ENCODE assay signal across 16 mouse cellular contexts in the genomic region with DNA sequence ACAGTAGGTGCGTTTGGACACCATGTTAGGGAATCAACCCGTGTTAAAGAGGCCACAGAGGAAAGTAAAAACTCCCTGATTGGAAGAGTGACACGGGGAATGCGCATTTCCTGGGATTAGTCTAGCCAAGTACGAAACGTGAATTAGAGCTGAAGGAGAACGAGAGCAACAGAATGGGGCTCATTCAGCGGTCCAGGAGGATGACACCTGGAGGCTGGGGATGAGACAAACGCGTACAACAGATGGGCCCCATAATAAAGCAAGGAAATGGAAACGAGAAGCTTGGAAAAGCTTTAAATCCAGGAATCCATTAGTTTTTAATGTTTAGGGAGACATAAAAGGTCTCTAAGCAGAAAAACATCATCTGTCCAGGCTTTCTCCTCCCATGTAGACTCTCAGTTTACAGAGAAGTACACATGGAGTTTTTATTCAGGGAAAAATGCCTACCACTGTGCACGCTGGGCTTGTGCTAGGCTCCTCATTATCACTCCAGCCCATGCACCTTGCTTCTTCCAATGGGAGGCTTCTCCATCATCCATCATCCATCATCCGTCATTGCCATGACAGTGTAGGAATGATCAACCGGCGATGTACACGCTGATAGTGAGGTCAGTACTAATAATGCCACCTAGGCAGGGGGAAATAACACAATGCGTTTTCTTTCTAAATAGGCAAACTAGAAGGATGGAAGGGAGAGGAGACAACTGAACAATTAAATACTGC.
DNase-seq lines count a peak whose midpoint lies in the region; ATAC-seq lines count a peak whose summit lies in the region.
"Had no signal": no experiment of that assay in that cellular context is flagged by ENCODE, and none has a peak within 500 bp of the region (broad histone marks: within the 10 kb centered on the region; RNA-seq: fewer than 3 reads in every experiment).

No protein-coding gene starts in this region.

- no peaks in the 10 kb centered on the region for H3K9me3 ChIP-seq in midbrain, embryonic 12.5 days
- no peaks in the 10 kb centered on the region for H3K9me3 ChIP-seq in midbrain, embryonic 10.5 days (replicated peaks)
- no peaks in the 10 kb centered on the region for H3K9me3 ChIP-seq in hindbrain, embryonic 16.5 days (ENCODE audit: control insufficient read depth, low read length)
- H3K9me3 ChIP-seq in midbrain, embryonic 16.5 days (replicated peaks; ENCODE audit: control insufficient read depth, low read length, poor library complexity, severe bottlenecking), result no peaks in the 10 kb centered on the region

- 72% methylated on average over 17 of the region's 17 CpGs for WGBS in midbrain, embryonic 12.5 days
- 79% methylated on average over 17 of the region's 17 CpGs for WGBS in midbrain, embryonic 10.5 days
- 52% methylated on average over 17 of the region's 17 CpGs for whole genome bisulfite sequencing in hindbrain, embryonic 16.5 days
- 64% methylated on average over 17 of the region's 17 CpGs for WGBS in midbrain, embryonic 16.5 days

- H3K9ac ChIP-seq in midbrain, embryonic 12.5 days (replicated peaks), result no peak overlapping the region
- H3K9ac ChIP-seq in hindbrain, embryonic 16.5 days (ENCODE audit: low read depth, low read length), result no peak overlapping the region
- no peak overlapping the region for H3K9ac ChIP-seq in midbrain, embryonic 16.5 days (ENCODE audit: low read depth, low read length)
- H3K9ac ChIP-seq: forebrain, postnatal 0 days; lung, embryonic 14.5 days had no signal

- H3K4me3 ChIP-seq in midbrain, embryonic 12.5 days, result no peak overlapping the region
- H3K4me3 ChIP-seq in midbrain, embryonic 10.5 days, result no peak overlapping the region
- no peak overlapping the region for H3K4me3 ChIP-seq in hindbrain, embryonic 16.5 days (ENCODE audit: low read length)
- no peak overlapping the region for H3K4me3 ChIP-seq in midbrain, embryonic 16.5 days (ENCODE audit: low read depth, low read length)

- no peaks in the 10 kb centered on the region for H3K27me3 ChIP-seq in midbrain, embryonic 12.5 days
- H3K27me3 ChIP-seq in midbrain, embryonic 10.5 days (ENCODE audit: low read depth, poor library complexity, severe bottlenecking), result no peaks in the 10 kb centered on the region
- H3K27me3 ChIP-seq in hindbrain, embryonic 16.5 days (replicated peaks; ENCODE audit: control insufficient read depth, insufficient read depth, low read length), result no peaks in the 10 kb centered on the region
- H3K27me3 ChIP-seq in midbrain, embryonic 16.5 days (ENCODE audit: control insufficient read depth, insufficient read depth, low read depth, low read length), result no peaks in the 10 kb centered on the region

- H3K27ac ChIP-seq in midbrain, embryonic 12.5 days (replicated peaks), result no peak overlapping the region
- H3K27ac ChIP-seq in midbrain, embryonic 10.5 days (replicated peaks), result no peak overlapping the region
- no peak overlapping the region for H3K27ac ChIP-seq in hindbrain, embryonic 16.5 days (ENCODE audit: low read depth, low read length)
- no peak overlapping the region for H3K27ac ChIP-seq in midbrain, embryonic 16.5 days (ENCODE audit: low read length)
- H3K27ac ChIP-seq: kidney, postnatal 0 days had no signal

- no peak overlapping the region for H3K4me2 ChIP-seq in midbrain, embryonic 12.5 days (replicated peaks)
- peak overlapping the region; percentile 17; the same call in 1 of the 2 replicates for H3K4me2 ChIP-seq in hindbrain, embryonic 16.5 days (ENCODE audit: low read length)
- no peak overlapping the region for H3K4me2 ChIP-seq in midbrain, embryonic 16.5 days (ENCODE audit: low read length)
- H3K4me2 ChIP-seq: liver, embryonic 11.5 days; lung, embryonic 14.5 days had no signal

- no peak for DNase-seq in midbrain, embryonic 10.5 days (ENCODE audit: low spot score)
- peak; percentile 15 for DNase-seq in retina, postnatal 1 day
- DNase-seq in lung, adult 18-20 months, result no peak
- no peak for DNase-seq in cerebellum, postnatal 4 days (ENCODE audit: low spot score in 2 of 2)
- DNase-seq: adrenal gland, adult 8-10 months; cerebellum, adult 9-11 months; forebrain, postnatal 0 days; kidney, adult 11 months; lung, embryonic 14.5 days; lung, postnatal 4 days; right cerebral cortex, adult 18-20 months had no signal

- no peaks in the 10 kb centered on the region for H3K36me3 ChIP-seq in midbrain, embryonic 12.5 days
- no peaks in the 10 kb centered on the region for H3K36me3 ChIP-seq in midbrain, embryonic 10.5 days
- H3K36me3 ChIP-seq in hindbrain, embryonic 16.5 days (ENCODE audit: control insufficient read depth, insufficient read depth, low read length), result no peaks in the 10 kb centered on the region
- no peaks in the 10 kb centered on the region for H3K36me3 ChIP-seq in midbrain, embryonic 16.5 days (ENCODE audit: control insufficient read depth, insufficient read depth, low read length)

- no peaks in the 10 kb centered on the region for H3K4me1 ChIP-seq in midbrain, embryonic 12.5 days
- H3K4me1 ChIP-seq in midbrain, embryonic 10.5 days, result no peaks in the 10 kb centered on the region
- H3K4me1 ChIP-seq in hindbrain, embryonic 16.5 days (ENCODE audit: control insufficient read depth, insufficient read depth, low read depth, low read length), result no peaks in the 10 kb centered on the region
- H3K4me1 ChIP-seq in midbrain, embryonic 16.5 days (ENCODE audit: control insufficient read depth, insufficient read depth, low read length), result no peaks in the 10 kb centered on the region; the same call in 1 of the 2 replicates

- ATAC-seq in midbrain, embryonic 12.5 days (ENCODE audit: low FRiP score, low read depth), result 0 out of 2 replicates have a peak, but pooled peaks have one; percentile 41
- peak; percentile 74; the same call in 1 of the 2 replicates for ATAC-seq in hindbrain, embryonic 16.5 days
- 0 out of 2 replicates have a peak, but pooled peaks have one; percentile 39 for ATAC-seq in midbrain, embryonic 16.5 days
- ATAC-seq: forebrain, postnatal 0 days had no signal
